Mouse (Mus musculus): ENCODE measurements at regions not wholly inside any gene's neighbourhood (a gene's known extent, or its start where the extent isn't known, plus 50 kb on each side); places are given as distances from the start of the nearest gene placed in this dataset.

DNA sequence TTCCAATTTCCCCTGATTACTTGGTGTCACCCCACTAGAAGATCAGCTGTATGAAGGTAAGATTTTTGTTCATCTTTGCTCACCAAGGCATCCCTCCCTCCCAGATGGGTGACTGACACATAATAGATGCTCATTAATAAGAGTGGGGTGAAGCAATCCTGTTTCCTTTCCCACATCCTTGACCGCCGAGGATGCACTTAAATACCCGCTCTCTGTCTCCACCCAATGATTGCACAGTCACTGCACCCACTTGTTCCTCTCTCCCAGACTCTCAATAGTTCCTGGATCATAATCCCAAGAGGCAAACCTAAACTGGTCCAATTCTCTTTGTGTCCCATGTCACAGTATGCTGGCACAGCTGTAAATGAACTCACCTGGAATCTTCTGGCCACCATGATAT lies 86.4 kb upstream of the Ccn6 start:
- no peak for DNase-seq (ENCODE audit: low spot score in 2 of 2)

DNA sequence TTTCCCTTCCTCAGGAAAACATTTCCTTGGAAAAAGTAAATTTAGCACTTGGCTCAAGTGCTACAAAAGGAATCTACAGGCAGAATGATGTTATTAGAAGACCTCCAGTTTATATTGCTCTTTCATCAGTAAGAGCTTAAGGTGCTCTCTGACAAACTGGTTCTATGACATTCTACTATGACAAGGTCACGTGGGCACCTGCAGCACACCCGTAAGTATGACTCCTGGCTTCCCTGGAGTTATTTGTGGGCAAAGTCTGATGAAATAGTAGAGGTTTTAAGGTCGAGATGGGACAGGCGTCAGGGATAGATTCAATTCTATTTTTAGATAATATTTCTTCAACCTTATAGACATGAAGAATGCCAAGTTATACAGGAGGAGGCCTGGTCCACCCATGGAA lies 84.9 kb upstream of the Ccn6 start:
- DNase-seq (ENCODE audit: low spot score in 2 of 2) = no peak

DNA sequence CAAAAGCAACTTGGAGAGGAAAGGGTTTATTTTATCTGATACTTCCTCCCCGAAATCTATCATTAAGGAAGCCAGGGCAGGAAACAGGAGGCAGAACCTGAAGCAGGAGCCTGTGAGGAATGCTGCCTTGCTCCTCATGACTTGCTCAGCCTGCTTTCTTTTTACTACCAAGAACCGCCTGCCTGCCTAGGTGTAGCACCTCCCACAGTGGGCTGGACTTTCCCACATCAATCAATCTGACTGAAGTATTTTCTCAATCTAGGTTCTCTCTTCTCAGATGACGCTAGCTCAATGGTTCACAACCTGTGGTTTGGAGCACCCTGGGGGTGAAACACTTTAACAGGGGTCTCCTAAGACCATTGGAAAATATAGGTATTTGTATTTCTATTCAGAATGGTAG lies 83.4 kb upstream of the Ccn6 start:
- DNase-seq (ENCODE audit: low spot score in 2 of 2) = no peak

DNA sequence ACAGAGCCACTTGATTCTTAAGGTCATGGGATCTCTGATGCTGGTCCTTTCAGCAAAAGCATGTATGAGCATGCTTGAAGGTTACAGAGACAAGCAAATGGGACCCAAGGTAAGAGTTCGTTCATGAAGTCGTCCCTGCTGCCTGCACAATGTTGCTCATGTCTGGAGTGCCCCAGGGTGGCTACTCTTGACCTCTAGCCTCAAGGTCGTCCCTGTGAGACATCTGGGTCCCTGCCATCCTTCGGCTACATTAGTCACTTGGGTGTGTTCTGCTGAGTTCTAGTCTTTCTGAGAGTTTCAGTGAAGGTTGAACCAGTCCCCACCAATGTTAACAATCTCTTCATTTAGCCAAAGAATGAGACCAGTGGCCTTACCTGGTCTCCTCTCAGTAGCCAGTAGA lies 81.5 kb upstream of the Ccn6 start:
- no peak for DNase-seq (ENCODE audit: low spot score in 2 of 2)

DNA sequence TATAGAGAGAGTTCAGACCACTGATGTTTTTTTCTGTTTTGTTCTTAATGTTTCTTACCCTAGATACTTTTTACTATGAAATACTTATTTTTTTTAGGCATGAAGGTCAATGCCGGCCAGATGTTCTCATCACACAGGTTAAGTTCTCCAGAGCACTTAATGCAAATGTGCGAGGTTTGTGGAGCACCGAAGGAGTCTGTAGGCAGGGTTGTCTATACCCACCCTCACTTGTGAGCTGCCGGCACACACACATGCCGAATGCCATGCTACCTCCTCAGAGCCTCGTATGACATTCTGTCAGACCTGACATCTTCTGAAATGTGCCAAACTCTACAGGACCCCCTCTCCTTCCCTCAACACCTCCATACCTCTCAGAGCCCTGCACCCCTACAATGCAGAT lies 80.5 kb upstream of the Ccn6 start:
- DNase-seq (ENCODE audit: low spot score in 2 of 2) = no peak

DNA sequence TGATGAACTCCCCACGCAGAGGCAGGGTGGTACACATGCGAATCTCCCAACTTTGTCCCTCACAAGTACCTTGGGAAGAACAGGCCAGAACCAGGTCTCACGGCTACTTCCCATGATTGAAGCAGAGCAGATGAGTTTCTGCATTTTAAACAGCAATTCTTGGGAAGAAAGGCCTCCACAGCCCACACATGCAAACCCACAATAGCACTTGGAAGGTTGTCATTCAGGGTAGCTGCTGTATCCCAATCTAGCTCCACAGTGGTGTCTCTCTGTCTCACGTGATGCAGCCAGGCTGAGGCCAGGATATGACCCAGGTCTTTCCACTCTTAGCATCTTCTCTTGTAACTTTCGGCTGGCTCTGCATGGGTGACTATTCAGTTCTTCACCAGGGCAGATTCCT lies 78.8 kb upstream of the Ccn6 start:
- DNase-seq (ENCODE audit: low spot score in 2 of 2) = no peak

DNA sequence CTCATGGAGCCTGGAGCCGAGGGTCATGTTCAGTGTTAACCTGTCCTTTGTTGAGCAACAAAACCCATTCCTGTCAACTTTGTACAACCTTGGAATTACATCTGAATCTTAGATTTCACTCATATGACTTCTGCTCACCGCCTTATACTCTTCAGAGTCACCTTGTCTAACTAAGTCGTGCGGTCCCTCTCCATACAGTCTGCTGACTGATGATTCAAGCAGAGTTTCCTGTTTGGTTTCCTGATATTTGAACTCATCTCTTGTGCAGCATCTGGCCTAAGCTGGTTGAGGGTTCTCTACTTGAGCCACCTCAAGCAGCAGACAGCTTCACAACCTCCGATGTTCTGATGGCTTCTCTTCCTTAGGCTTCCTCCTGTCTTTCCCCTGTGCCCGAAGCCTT lies 78.3 kb upstream of the Ccn6 start:
- DNase-seq (ENCODE audit: low spot score in 2 of 2) = no peak

DNA sequence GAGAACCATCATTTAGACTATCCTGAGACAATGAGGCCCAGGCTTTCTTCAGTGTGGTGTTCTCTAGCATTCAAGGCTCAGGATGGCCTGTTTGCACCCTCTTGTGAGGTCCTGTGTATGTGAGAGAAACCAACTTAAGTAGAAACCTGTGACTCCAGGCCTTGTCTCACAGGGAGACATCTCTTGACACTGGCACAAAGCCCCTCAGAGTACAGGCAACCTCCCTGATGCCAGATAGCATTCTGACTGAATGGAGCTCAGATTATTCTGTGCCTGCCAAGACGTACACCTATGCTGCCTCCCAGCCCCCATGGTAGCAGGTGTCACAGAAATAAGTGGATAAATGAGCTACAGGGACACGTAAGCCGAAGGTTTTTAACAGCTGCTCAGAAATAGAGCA lies 77.9 kb upstream of the Ccn6 start:
- DNase-seq (ENCODE audit: low spot score in 2 of 2) = no peak

DNA sequence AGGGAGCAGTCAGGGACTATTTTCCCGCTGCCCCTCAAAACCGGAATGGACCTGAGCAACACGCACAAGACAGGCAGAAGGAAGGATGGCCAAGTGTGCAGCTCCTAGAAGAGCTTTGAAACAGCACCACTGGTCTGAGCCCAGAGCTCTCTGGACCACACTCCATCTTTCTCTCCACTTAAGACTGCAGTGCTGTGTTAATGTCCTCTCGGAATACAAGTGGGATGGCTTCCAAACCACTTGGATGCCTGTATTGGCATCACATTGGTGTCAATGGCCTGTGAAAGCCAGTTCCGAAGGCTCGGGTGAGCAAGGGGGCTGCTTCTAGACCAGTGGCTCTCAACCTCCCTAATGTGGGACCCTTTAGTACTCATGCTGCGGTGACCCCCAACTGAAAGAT lies 77.4 kb upstream of the Ccn6 start:
- DNase-seq (ENCODE audit: low spot score in 2 of 2) = no peak

DNA sequence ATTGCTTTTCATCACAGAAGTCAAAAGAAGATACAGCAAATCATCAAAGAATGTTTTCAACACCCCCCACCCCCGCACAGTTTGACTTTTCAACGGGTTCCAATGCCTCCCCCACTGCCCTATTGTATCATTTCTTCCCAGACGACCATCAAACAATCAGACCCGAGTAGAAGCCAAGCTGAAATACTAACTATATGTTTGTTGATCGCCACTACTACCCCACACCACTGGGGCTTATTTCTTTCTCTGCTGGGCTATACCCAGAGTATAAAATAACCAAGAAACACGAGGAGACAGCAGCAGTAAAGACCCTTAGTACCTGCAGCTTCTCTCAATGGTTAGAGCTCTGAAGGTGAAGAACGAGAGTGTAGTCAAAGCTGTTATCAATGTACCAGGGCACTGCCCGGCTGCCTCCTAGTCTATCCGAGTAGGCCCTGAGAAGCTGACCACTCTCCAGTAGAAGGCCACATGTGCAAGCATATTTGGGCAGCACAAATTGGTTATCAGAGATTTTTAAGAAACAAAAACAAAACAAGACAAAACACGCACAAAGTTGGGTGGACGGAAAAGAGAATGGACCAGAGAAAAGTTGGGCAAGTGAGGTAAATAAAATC lies 76.7 kb upstream of the Ccn6 start:
- no peak for DNase-seq (ENCODE audit: low spot score in 2 of 2)

DNA sequence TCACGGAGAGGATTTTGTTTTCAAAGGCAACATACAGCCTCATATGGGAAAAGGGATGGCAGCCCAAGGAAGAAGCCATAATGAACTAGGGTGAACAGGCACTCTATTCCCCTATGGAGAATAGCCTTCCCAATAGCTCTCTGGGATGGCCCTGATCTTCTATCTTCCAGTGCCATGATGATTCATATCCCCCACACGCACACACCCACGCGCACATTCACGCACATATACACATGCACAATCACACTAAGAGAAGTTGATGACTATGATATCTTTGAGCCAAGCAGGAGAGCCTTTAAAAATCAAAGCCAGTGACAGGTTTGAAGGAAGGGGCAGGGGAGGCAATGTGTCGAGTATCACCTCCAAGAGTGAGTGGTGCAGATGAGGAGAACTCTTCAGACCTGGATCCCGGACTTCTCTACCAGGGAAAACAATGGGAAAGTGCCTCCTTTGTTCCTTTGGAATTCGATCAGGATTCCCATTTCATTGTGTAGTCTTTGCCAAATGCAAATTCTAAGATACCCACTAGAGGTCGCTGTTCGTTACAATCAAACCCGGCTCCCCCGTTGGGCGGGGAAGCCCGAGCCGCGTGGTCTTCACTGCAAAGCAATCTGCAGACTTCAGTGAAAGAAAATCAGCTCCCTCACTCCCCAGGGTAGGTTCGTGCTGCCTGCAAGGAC lies 76.0 kb upstream of the Ccn6 start:
- peak; percentile 62 to 78 for DNase-seq (ENCODE audit: low spot score in 2 of 2)

DNA sequence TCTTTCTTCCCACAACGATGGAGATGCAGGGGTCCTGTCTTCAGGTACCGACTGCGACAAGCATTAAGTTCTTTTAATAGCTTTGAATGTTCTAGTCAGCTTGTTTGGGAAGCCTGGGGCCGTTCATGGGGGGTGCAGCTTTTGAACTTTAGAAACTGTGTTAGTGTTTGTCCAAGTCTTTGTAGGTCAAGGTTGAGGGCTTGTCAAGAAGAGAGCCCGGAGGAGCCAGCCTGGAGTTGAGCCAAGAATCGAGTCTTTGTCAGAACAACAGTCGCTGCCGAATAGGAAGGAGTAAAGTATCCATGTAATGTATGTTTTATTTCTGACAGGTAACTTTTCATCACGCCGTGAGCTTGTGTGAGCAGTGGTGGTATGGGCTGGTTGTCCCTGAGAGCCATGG lies 75.0 kb upstream of the Ccn6 start:
- no peak for DNase-seq (ENCODE audit: low spot score in 2 of 2)

DNA sequence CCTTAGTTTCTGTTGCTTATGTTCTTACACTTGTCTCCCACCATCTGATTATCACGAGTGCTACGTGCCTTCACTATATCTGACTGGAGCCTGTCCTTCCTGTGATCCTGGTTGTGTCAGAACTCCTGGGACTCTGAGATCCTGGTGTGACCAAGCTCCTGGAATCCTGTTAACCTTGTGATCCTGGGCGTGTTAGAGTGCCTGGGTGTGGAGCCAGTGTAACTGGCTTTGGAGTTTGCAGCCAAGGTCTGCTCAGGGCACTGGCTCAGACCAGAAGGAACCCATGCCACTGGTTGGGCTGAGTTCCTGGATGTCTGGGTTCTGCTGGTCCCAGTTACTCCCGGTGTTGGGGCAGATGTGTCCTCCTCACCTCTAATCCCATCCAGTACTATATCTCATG lies 74.0 kb upstream of the Ccn6 start:
- DNase-seq (ENCODE audit: low spot score in 2 of 2) = no peak

DNA sequence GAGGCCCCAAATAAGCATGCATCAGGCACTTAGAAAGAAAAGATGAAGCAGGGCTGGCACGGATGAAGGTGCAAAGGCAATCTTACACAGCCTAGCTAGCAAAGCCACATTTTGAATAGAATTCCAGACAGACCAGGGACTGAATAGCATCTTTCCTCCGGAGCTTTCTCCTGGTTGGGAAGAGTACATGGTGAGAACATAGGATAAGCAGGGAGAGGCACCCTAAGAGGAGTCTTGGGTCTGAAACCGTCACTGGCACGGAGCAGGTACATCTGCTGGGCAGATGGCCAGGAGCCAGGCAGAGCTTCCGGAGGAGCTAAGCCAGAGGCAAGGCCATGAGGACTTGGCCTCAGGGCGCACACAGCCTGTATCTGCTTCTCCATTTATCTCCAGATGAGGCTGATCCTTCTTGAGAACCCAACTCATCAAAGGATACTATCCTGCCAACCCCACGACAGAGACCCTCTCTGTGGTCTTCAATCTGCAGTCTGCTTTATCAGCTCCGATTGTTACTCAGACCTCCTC lies 70.4 kb upstream of the Ccn6 start:
- DNase-seq (ENCODE audit: low spot score in 2 of 2) = no peak

DNA sequence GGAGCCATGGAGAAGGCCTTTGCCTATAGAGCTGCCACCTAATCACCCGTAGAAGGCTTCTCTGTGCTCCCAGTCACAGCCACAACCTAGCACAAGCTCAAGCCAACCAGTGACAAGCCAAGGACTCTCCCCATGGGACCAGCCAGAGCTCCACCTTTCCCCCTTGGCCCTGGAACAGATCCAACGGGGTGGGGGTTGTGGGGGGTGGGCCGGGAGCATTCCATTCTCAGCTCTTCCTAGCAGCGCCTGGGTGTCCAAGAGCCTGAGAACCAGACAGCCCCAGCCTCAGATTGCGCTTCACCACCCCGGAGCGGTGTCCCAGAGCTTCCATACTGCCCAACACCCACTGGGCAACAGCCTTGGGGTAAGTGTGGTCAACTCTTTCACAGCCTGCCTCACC lies 69.6 kb upstream of the Ccn6 start:
- no peak for DNase-seq (ENCODE audit: low spot score in 2 of 2)

DNA sequence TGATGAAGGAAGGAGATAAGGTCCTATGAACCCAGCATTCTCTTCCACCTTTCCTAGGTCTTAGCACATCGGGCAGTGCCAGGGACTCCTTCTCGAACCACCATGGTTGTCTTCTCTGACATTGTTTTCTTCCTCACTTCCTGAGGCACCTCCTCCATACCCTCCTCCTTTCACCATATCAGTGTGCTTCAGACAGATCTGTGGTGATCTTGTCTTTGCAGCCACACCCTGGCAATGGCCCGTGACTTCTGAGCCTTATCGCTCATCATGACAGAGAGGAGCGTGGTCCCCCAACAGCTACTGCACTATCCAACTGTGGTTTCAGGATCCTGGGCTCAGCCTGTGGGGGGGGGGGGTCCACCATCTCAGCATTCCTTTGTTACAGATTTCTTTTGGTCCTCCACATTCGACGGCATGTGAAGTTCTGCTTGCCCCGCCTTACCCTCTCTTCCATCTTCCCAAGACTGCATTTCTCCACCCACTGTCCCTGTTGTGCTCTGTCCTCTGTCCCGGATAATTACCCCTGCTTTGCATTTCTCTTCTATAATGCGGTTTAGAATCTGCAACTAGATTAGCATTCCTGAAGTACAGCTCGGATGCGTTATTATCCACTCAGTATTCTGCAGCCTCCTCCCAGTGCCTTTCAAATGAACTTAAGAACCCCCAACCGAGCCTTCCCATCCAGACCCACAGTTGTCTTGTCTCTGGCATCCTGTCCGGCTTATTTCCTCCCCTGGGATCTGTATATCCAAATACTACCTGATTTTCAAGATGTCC lies 67.2 kb upstream of the Ccn6 start:
- no peak for DNase-seq (ENCODE audit: low spot score in 2 of 2)

DNA sequence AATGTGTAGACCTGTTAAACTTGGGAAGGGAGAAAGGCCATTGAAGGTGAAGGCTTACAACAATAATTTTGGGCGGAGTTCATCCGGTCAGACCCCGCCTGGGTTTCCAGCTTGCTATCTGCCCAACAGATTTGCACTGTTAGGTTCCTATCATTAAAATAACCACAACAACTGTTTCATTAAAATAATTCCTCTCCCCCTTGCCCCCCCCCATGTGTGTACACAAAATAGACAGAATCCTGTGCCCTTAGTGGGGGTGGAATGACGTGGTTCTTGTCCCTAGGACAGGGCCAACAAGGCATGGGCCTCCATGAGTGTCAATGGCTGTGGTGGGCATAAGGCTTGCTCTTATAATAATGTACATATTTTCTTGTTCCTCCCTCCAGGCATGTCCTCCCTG lies 65.6 kb upstream of the Ccn6 start:
- no peak for DNase-seq (ENCODE audit: low spot score in 2 of 2)

DNA sequence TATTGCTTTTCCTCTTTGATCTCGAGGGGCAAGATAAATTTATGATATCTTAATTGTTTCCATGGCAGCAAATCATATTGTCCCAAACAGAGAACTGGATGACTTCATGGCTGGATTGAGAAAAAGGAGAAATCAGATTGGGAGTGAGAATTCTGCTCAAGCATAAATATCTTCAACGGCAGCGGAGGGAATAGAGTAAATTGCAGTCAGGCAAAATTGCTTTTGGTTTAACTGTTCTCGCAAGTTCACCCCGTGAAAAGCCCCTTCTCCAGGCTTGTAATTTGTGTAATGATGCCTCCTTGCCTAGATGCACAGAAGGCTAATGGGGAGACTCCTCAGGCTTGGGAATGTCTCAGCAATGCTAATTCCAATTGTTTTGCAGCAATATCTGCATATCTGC lies 64.4 kb upstream of the Ccn6 start:
- DNase-seq (ENCODE audit: low spot score in 2 of 2) = no peak

DNA sequence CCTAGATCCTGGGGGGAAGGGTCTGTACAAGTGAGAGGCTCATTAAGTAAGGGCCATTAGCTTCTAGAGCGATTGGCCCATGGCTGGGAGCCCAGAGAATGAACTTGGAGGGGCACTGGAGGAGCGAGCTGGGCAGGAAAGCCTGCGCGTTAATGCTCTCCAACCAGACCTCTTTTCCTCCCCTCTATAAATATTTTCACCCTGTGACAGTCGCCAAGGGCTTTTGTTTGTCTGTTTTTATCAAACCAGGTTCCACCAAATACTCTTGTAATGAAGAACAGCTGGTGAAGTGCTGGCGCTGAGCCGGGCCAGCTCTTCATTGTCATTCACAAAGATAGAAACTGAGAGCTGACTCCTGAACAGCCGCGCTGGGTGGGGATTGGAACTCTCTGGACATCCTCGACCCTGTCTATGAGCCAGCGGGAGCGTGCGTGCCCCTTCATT lies 63.9 kb upstream of the Ccn6 start:
- DNase-seq (ENCODE audit: low spot score in 2 of 2) = no peak

DNA sequence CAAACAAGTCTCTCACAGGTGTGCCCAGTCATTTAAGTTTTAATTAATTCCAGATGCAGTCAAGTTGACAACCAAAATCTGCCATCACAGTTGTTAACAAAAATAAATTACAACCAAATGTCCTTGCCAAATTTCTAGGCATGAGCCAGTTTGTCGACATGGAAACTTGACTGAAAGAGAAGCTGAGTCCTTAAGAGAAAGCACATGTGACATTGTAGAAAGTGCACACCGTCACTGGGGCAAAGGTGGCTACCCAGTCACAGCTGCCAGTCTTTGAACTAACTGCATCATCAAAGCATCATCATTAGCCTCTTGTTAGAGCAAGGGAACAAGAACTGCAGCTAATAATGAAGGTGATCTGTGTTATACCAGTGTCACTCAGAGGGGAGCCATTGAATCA lies 62.9 kb upstream of the Ccn6 start:
- no peak for DNase-seq (ENCODE audit: low spot score in 2 of 2)

DNA sequence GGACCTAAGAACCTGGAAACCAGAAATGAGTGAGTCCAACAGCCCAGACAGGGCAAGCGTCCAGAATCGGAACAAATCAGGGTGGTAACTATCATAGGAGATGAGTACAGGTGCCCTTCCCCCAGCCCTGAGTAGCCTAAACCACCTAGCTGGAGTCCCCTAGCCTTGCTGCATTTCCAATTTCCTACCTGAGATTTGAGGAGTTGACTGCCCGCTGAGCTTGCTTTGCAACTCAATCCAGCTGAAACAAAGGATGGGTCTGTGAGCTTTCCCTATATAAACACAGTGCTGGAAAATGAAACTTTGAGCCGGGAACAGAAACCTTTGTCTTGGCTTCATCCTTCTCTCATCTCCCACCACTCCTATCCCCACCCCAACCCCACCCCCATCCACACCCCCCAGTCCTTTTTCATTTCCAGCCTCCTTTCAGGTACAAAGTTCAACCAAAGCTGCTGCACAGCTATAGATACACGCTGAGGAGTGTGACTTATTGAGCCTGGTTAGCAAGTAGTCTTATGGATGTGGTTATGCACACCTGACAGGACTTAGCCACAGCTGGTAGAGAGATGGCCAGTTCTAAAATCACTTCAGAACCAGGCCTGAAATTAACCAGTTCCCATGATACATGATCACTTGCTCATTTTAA lies 61.0 kb upstream of the Ccn6 start:
- no peak for DNase-seq (ENCODE audit: low spot score in 2 of 2)

DNA sequence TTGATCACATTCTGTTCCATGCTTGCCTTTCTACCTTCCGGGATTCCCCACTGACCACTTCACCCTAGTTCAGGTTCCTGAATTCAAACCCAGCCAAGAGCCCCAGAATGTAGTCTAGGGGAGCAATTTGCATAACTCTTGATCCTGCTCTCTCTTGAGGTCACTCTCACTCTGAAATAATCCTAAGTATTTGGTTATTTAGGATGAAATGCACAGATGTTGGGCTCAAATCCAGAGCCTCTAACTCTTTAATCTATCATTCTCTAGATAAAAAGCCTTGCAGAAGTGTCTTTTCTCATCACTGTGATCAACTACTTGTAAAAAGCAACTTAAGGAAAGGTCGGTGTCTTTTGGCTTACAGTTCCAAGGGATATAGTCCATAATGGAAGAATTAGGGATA lies 57.4 kb upstream of the Ccn6 start:
- no peak for DNase-seq (ENCODE audit: low spot score in 2 of 2)

DNA sequence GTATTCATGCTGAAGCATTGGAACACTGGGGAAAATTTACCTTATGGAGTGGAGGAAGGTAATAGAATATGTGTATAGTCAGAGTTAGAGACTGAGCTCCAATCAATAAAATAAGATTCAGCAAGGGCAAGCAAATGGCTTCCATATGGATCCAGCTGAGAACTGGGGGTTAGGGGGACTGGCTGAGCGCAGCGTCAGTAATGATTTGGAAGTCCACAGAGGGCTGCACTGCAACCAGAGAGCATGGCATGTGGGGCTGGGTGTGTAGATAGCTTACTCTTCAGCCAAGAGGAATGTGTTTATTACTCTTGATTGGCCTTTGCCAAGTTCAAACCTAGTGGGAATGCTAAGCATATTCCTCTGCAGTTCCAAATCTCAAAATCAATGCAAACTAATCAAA lies 55.8 kb upstream of the Ccn6 start:
- DNase-seq (ENCODE audit: low spot score in 2 of 2) = no peak
